Mouse (Mus musculus): ENCODE measurements around the gene 1700047I17Rik2. TPM values are rescaled to one million over a fixed set of nuclear protein-coding genes. Genes with fewer than 3 reads are reported as not detected.
"Not testable (repeated sequence)": the region's sequence is repeated elsewhere in the genome, so short reads cannot be mapped to it uniquely, and the experiment has no call there.

Gene 1700047I17Rik2
- polyA plus RNA-seq (2014; fragmentation: Nextera tagmentation; extraction: Ambion mirVana), result 1.7 and 3.0 TPM in 2 replicates

- not testable (repeated sequence) for H3K36me3 ChIP-seq (ENCODE audit: insufficient read depth); DNase-seq; H3K4me2 ChIP-seq; H3K27me3 ChIP-seq (ENCODE audit: insufficient read depth, low read length); H3K9ac ChIP-seq; H3K4me3 ChIP-seq (ENCODE audit: low read depth, low read length); H3K4me1 ChIP-seq (ENCODE audit: insufficient read depth); H3K9me3 ChIP-seq (ENCODE audit: low read depth, low read length); H3K27ac ChIP-seq (ENCODE audit: low read depth)
- no CpG with 5 or more reads among the region's 40 CpGs for WGBS
- peak; percentile 96 for ATAC-seq (ENCODE audit: insufficient read depth)
Measured at GRCm38 (mm10) chr12:55199306-55199705, at the start of gene 1700047I17Rik2. 1700047I17Rik2 (plus strand) TSS chr12:55199592.

GRCm38 (mm10) chr12:55154559-55155448, 44.6 kb upstream of the 1700047I17Rik2 start, which contains the start of gene Srp54b:
Srp54b (plus strand) TSS chr12:55155104.
- H3K9ac ChIP-seq; H3K4me2 ChIP-seq; H3K27ac ChIP-seq (ENCODE audit: low read depth); H3K9me3 ChIP-seq (ENCODE audit: low read depth, low read length); H3K4me1 ChIP-seq (ENCODE audit: insufficient read depth); DNase-seq; H3K27me3 ChIP-seq (ENCODE audit: insufficient read depth, low read length); H3K36me3 ChIP-seq (ENCODE audit: insufficient read depth); H3K4me3 ChIP-seq (ENCODE audit: low read depth, low read length): not testable (repeated sequence)
- no CpG with 5 or more reads among the region's 57 CpGs for WGBS
- peak; percentile 98 for ATAC-seq (ENCODE audit: insufficient read depth)

- not testable (repeated sequence) for H3K27ac ChIP-seq (ENCODE audit: low read depth); H3K9me3 ChIP-seq (ENCODE audit: low read depth, low read length); H3K4me3 ChIP-seq (ENCODE audit: low read depth, low read length); H3K9ac ChIP-seq; H3K36me3 ChIP-seq (ENCODE audit: insufficient read depth); H3K27me3 ChIP-seq (ENCODE audit: insufficient read depth, low read length); DNase-seq; H3K4me1 ChIP-seq (ENCODE audit: insufficient read depth); H3K4me2 ChIP-seq
- WGBS, result 0% methylated on average over 9 of the region's 24 CpGs
- peak; percentile 56 for ATAC-seq (ENCODE audit: insufficient read depth)
Measured at GRCm38 (mm10) chr12:55155449-55155783, 44.0 kb upstream of the 1700047I17Rik2 start.

- H3K9ac ChIP-seq; H3K4me2 ChIP-seq; ATAC-seq (ENCODE audit: insufficient read depth); H3K36me3 ChIP-seq (ENCODE audit: insufficient read depth); DNase-seq; H3K4me3 ChIP-seq (ENCODE audit: low read depth, low read length); H3K27ac ChIP-seq (ENCODE audit: low read depth); H3K4me1 ChIP-seq (ENCODE audit: insufficient read depth); H3K9me3 ChIP-seq (ENCODE audit: low read depth, low read length); H3K27me3 ChIP-seq (ENCODE audit: insufficient read depth, low read length): not testable (repeated sequence)
- WGBS, result no CpG with 5 or more reads among the region's 7 CpGs
Measured at GRCm38 (mm10) chr12:55167034-55167557, 32.3 kb upstream of the 1700047I17Rik2 start.

GRCm38 (mm10) chr12:55187686-55188085, 11.7 kb upstream of the 1700047I17Rik2 start:
- DNase-seq; H3K4me3 ChIP-seq (ENCODE audit: low read depth, low read length); H3K4me1 ChIP-seq (ENCODE audit: insufficient read depth); H3K9me3 ChIP-seq (ENCODE audit: low read depth, low read length); H3K27me3 ChIP-seq (ENCODE audit: insufficient read depth, low read length); H3K27ac ChIP-seq (ENCODE audit: low read depth); H3K4me2 ChIP-seq; ATAC-seq (ENCODE audit: insufficient read depth); H3K36me3 ChIP-seq (ENCODE audit: insufficient read depth); H3K9ac ChIP-seq: not testable (repeated sequence)
- no CpG with 5 or more reads among the region's 8 CpGs for whole genome bisulfite sequencing

GRCm38 (mm10) chr12:55189127-55189526, 10.3 kb upstream of the 1700047I17Rik2 start:
- not testable (repeated sequence) for DNase-seq; H3K4me2 ChIP-seq; H3K27me3 ChIP-seq (ENCODE audit: insufficient read depth, low read length); H3K27ac ChIP-seq (ENCODE audit: low read depth); ATAC-seq (ENCODE audit: insufficient read depth); H3K4me3 ChIP-seq (ENCODE audit: low read depth, low read length); H3K9me3 ChIP-seq (ENCODE audit: low read depth, low read length); H3K4me1 ChIP-seq (ENCODE audit: insufficient read depth); H3K36me3 ChIP-seq (ENCODE audit: insufficient read depth); H3K9ac ChIP-seq
- WGBS, result no CpG with 5 or more reads among the region's 5 CpGs

GRCm38 (mm10) chr12:55199799-55200198, 407 bp downstream of the 1700047I17Rik2 start:
- H3K4me3 ChIP-seq (ENCODE audit: low read depth, low read length); H3K27ac ChIP-seq (ENCODE audit: low read depth); H3K9ac ChIP-seq; H3K27me3 ChIP-seq (ENCODE audit: insufficient read depth, low read length); H3K4me2 ChIP-seq; H3K4me1 ChIP-seq (ENCODE audit: insufficient read depth); H3K36me3 ChIP-seq (ENCODE audit: insufficient read depth); DNase-seq; H3K9me3 ChIP-seq (ENCODE audit: low read depth, low read length): not testable (repeated sequence)
- no CpG with 5 or more reads among the region's 18 CpGs for WGBS
- ATAC-seq (ENCODE audit: insufficient read depth), result peak; percentile 55

GRCm38 (mm10) chr12:55212944-55213343, 13.6 kb downstream of the 1700047I17Rik2 start:
- not testable (repeated sequence) for H3K36me3 ChIP-seq (ENCODE audit: insufficient read depth); DNase-seq; ATAC-seq (ENCODE audit: insufficient read depth); H3K27ac ChIP-seq (ENCODE audit: low read depth); H3K9me3 ChIP-seq (ENCODE audit: low read depth, low read length); H3K4me1 ChIP-seq (ENCODE audit: insufficient read depth); H3K9ac ChIP-seq; H3K4me3 ChIP-seq (ENCODE audit: low read depth, low read length); H3K4me2 ChIP-seq; H3K27me3 ChIP-seq (ENCODE audit: insufficient read depth, low read length)
- WGBS, result no CpG with 5 or more reads among the region's 6 CpGs

- WGBS, result no CpG with 5 or more reads among the region's 57 CpGs
- peak within 1 kb of the TSS; percentile 31 for H3K4me3 ChIP-seq (ENCODE audit: low read depth, low read length)
- H3K4me2 ChIP-seq; H3K9me3 ChIP-seq (ENCODE audit: low read depth, low read length); H3K4me1 ChIP-seq (ENCODE audit: insufficient read depth); H3K27ac ChIP-seq (ENCODE audit: low read depth); H3K27me3 ChIP-seq (ENCODE audit: insufficient read depth, low read length); H3K36me3 ChIP-seq (ENCODE audit: insufficient read depth); DNase-seq; H3K9ac ChIP-seq: not testable (repeated sequence)
- peak; percentile 99 for ATAC-seq (ENCODE audit: insufficient read depth)
Measured at GRCm38 (mm10) chr12:55229626-55230519, 30.5 kb downstream of the 1700047I17Rik2 start, which contains the start of gene Srp54c. Srp54c (plus strand) TSS chr12:55230168.

- not testable (repeated sequence) for H3K9ac ChIP-seq; H3K4me2 ChIP-seq; H3K36me3 ChIP-seq (ENCODE audit: insufficient read depth); H3K27me3 ChIP-seq (ENCODE audit: insufficient read depth, low read length); H3K9me3 ChIP-seq (ENCODE audit: low read depth, low read length); DNase-seq; H3K4me1 ChIP-seq (ENCODE audit: insufficient read depth); H3K27ac ChIP-seq (ENCODE audit: low read depth)
- H3K4me3 ChIP-seq (ENCODE audit: low read depth, low read length), result peak overlapping the region; percentile 31
- ATAC-seq (ENCODE audit: insufficient read depth), result peak; percentile 59
- whole genome bisulfite sequencing, result 0% methylated on average over 8 of the region's 25 CpGs
Measured at GRCm38 (mm10) chr12:55230520-55230861, 31.1 kb downstream of the 1700047I17Rik2 start.
